Mouse (Mus musculus): Measurements from ENCODE around the gene Sbk1. TPM values are rescaled to one million over a fixed set of nuclear protein-coding genes. Genes with fewer than 3 reads are reported as not detected.

Gene Sbk1
- total and polyA plus RNA-seq, 2 experiments from 2014 or later = 204 to 497 TPM

GRCm38 (mm10) chr7:126249986-126250385, 22.4 kb upstream of the Sbk1 start:
- TF ChIP-seq CTCF (IDR thresholded peaks at IDR 0.05; ENCODE audit: low read depth) = no peak
- Histone ChIP-seq H3K27me3 (ENCODE audit: insufficient read depth, low read length) (no peaks in the 10 kb centered on the region), H3K27ac (ENCODE audit: low read depth, low read length) (no peak overlapping the region), H3K4me3 (ENCODE audit: low read depth, low read length) (no peak overlapping the region), H3K4me2 (ENCODE audit: low read depth) (no peak overlapping the region), H3K9me3 (ENCODE audit: low read length) (no peaks in the 10 kb centered on the region), H3K4me1 (ENCODE audit: insufficient read depth) (no peaks in the 10 kb centered on the region), H3K9ac (no peak overlapping the region), H3K36me3 (ENCODE audit: insufficient read depth) (no peaks in the 10 kb centered on the region)
- DNase-seq = no peak
- no peak for ATAC-seq
- WGBS = 84% methylated on average over 3 of the region's 3 CpGs

GRCm38 (mm10) chr7:126250481-126250880, 21.9 kb upstream of the Sbk1 start:
- H3K27me3 ChIP-seq (ENCODE audit: insufficient read depth, low read length) = no peaks in the 10 kb centered on the region
- ATAC-seq = no peak
- TF ChIP-seq CTCF (IDR thresholded peaks at IDR 0.05; ENCODE audit: low read depth) = no peak
- no peak overlapping the region for H3K27ac ChIP-seq (ENCODE audit: low read depth, low read length)
- no peaks in the 10 kb centered on the region for H3K36me3 ChIP-seq (ENCODE audit: insufficient read depth)
- DNase-seq = no peak
- no peak overlapping the region for H3K9ac ChIP-seq
- H3K4me3 ChIP-seq (ENCODE audit: low read depth, low read length) = no peak overlapping the region
- no peak overlapping the region for H3K4me2 ChIP-seq (ENCODE audit: low read depth)
- H3K4me1 ChIP-seq (ENCODE audit: insufficient read depth) = no peaks in the 10 kb centered on the region
- 74% methylated on average over 7 of the region's 7 CpGs for WGBS
- H3K9me3 ChIP-seq (ENCODE audit: low read length) = no peaks in the 10 kb centered on the region

GRCm38 (mm10) chr7:126251698-126252097, 20.7 kb upstream of the Sbk1 start:
- Histone ChIP-seq H3K9me3 (ENCODE audit: low read length) (no peaks in the 10 kb centered on the region), H3K9ac (no peak overlapping the region), H3K4me3 (ENCODE audit: low read depth, low read length) (no peak overlapping the region), H3K4me1 (ENCODE audit: insufficient read depth) (no peaks in the 10 kb centered on the region), H3K27me3 (ENCODE audit: insufficient read depth, low read length) (no peaks in the 10 kb centered on the region), H3K4me2 (ENCODE audit: low read depth) (no peak overlapping the region), H3K36me3 (ENCODE audit: insufficient read depth) (no peaks in the 10 kb centered on the region), H3K27ac (ENCODE audit: low read depth, low read length) (no peak overlapping the region)
- TF ChIP-seq CTCF (IDR thresholded peaks at IDR 0.05; ENCODE audit: low read depth) = no peak
- DNase-seq (no peak), ATAC-seq (no peak)
- 75% methylated on average over 3 of the region's 3 CpGs for WGBS

- no peak overlapping the region for H3K4me2 ChIP-seq (ENCODE audit: low read depth)
- no peaks in the 10 kb centered on the region for H3K4me1 ChIP-seq (ENCODE audit: insufficient read depth)
- DNase-seq (no peak), ATAC-seq (no peak)
- no peak overlapping the region for H3K27ac ChIP-seq (ENCODE audit: low read depth, low read length)
- no peaks in the 10 kb centered on the region for H3K36me3 ChIP-seq (ENCODE audit: insufficient read depth)
- H3K27me3 ChIP-seq (ENCODE audit: insufficient read depth, low read length) = no peaks in the 10 kb centered on the region
- no peak for TF ChIP-seq CTCF (IDR thresholded peaks at IDR 0.05; ENCODE audit: low read depth)
- WGBS = 87% methylated on average over 5 of the region's 5 CpGs
- H3K9ac ChIP-seq = no peak overlapping the region
- H3K9me3 ChIP-seq (ENCODE audit: low read length) = no peaks in the 10 kb centered on the region
- H3K4me3 ChIP-seq (ENCODE audit: low read depth, low read length) = no peak overlapping the region
These were observed 20.2 kb upstream of the Sbk1 start for GRCm38 (mm10) chr7:126252230-126252629.

GRCm38 (mm10) chr7:126260280-126261210, 11.9 kb upstream of the Sbk1 start:
- WGBS = 10% methylated on average over 18 of the region's 18 CpGs
- no peak overlapping the region for H3K4me2 ChIP-seq (ENCODE audit: low read depth)
- H3K4me1 ChIP-seq (ENCODE audit: insufficient read depth) = no peaks in the 10 kb centered on the region
- no peaks in the 10 kb centered on the region for H3K36me3 ChIP-seq (ENCODE audit: insufficient read depth)
- ATAC-seq (peak; percentile 85), DNase-seq (peak; percentile 86)
- H3K9me3 ChIP-seq (ENCODE audit: low read length) = no peaks in the 10 kb centered on the region
- H3K27ac ChIP-seq (ENCODE audit: low read depth, low read length) = no peak overlapping the region
- TF ChIP-seq CTCF (IDR thresholded peaks at IDR 0.05; ENCODE audit: low read depth) = peak; percentile 98
- H3K27me3 ChIP-seq (ENCODE audit: insufficient read depth, low read length) = no peaks in the 10 kb centered on the region
- H3K9ac ChIP-seq = no peak overlapping the region
- H3K4me3 ChIP-seq (ENCODE audit: low read depth, low read length) = no peak overlapping the region

GRCm38 (mm10) chr7:126261823-126262222, 10.6 kb upstream of the Sbk1 start:
- Histone ChIP-seq H3K4me3 (ENCODE audit: low read depth, low read length) (no peak overlapping the region), H3K27me3 (ENCODE audit: insufficient read depth, low read length) (no peaks in the 10 kb centered on the region), H3K9ac (no peak overlapping the region), H3K36me3 (ENCODE audit: insufficient read depth) (no peaks in the 10 kb centered on the region), H3K4me2 (ENCODE audit: low read depth) (no peak overlapping the region), H3K4me1 (ENCODE audit: insufficient read depth) (peaks cover 10% of the 10 kb centered on the region), H3K27ac (ENCODE audit: low read depth, low read length) (no peak overlapping the region), H3K9me3 (ENCODE audit: low read length) (no peaks in the 10 kb centered on the region)
- 88% methylated on average over 4 of the region's 4 CpGs for WGBS
- no peak for TF ChIP-seq CTCF (IDR thresholded peaks at IDR 0.05; ENCODE audit: low read depth)
- DNase-seq = no peak
- no peak for ATAC-seq

- no peak for TF ChIP-seq CTCF (IDR thresholded peaks at IDR 0.05; ENCODE audit: low read depth)
- H3K27ac ChIP-seq (ENCODE audit: low read depth, low read length) = no peak overlapping the region
- no peak overlapping the region for H3K9ac ChIP-seq
- H3K9me3 ChIP-seq (ENCODE audit: low read length) = no peaks in the 10 kb centered on the region
- ATAC-seq (peak; percentile 18; the same call in 1 of the 2 replicates), DNase-seq (peak; percentile 29)
- H3K4me1 ChIP-seq (ENCODE audit: insufficient read depth) = peaks cover 10% of the 10 kb centered on the region
- H3K36me3 ChIP-seq (ENCODE audit: insufficient read depth) = no peaks in the 10 kb centered on the region
- 3% methylated on average over 7 of the region's 7 CpGs for WGBS
- no peak overlapping the region for H3K4me3 ChIP-seq (ENCODE audit: low read depth, low read length)
- no peaks in the 10 kb centered on the region for H3K27me3 ChIP-seq (ENCODE audit: insufficient read depth, low read length)
- H3K4me2 ChIP-seq (ENCODE audit: low read depth) = no peak overlapping the region
These were observed 8.5 kb upstream of the Sbk1 start for GRCm38 (mm10) chr7:126263964-126264363.
